8 mouse cellular contexts compared by ENCODE assay signal in genomic region chr9:69431863-69432555, GRCm38 (mm10). TPM values are rescaled to one million over a fixed set of nuclear protein-coding genes. Genes with fewer than 3 reads are reported as not detected.
DNase-seq lines count a peak whose midpoint lies in the region; ATAC-seq and TF ChIP-seq lines count a peak whose summit lies in the region.

No protein-coding gene starts in this region.

- peaks cover 18% of the 10 kb centered on the region for H3K36me3 ChIP-seq in forebrain, embryonic 12.5 days (replicated peaks)
- peaks cover 37% of the 10 kb centered on the region for H3K36me3 ChIP-seq in lung, embryonic 14.5 days (ENCODE audit: insufficient read depth)

- peaks cover 19% of the 10 kb centered on the region for H3K4me1 ChIP-seq in forebrain, embryonic 12.5 days
- no peaks in the 10 kb centered on the region for H3K4me1 ChIP-seq in lung, embryonic 14.5 days (ENCODE audit: insufficient read depth)
- no peaks in the 10 kb centered on the region for H3K4me1 ChIP-seq in cerebellum, adult 2 months (ENCODE audit: control insufficient read depth, insufficient read depth, low read length)

- H3K27ac ChIP-seq in forebrain, embryonic 12.5 days = peak overlapping the region; percentile 66
- H3K27ac ChIP-seq in lung, embryonic 14.5 days (ENCODE audit: low read depth) = peak overlapping the region; percentile 74
- no peak overlapping the region for H3K27ac ChIP-seq in cerebellum, adult 2 months (ENCODE audit: insufficient read depth, low read length)

- no peaks in the 10 kb centered on the region for H3K9me3 ChIP-seq in forebrain, embryonic 12.5 days
- no peaks in the 10 kb centered on the region for H3K9me3 ChIP-seq in lung, embryonic 14.5 days (ENCODE audit: low read depth, low read length)

- no peak overlapping the region for H3K4me3 ChIP-seq in forebrain, embryonic 12.5 days (replicated peaks)
- no peak overlapping the region for H3K4me3 ChIP-seq in lung, embryonic 14.5 days (ENCODE audit: low read depth, low read length)
- H3K4me3 ChIP-seq in cerebellum, adult 2 months (replicated peaks; ENCODE audit: insufficient read depth, low read depth, low read length) = no peak overlapping the region

- DNase-seq in right cerebral cortex, adult 2 months (ENCODE audit: low spot score in 2 of 2) = peak; percentile 12 to 19
- no peak for DNase-seq in right cerebral cortex, postnatal 14 days
- DNase-seq in lung, embryonic 14.5 days = peak; percentile 76
- no peak for DNase-seq in spleen, adult 12 weeks (ENCODE audit: low spot score)
- DNase-seq in cerebellum, adult 2 months = no peak
- DNase-seq in cerebellum, postnatal 36 days = no peak
- DNase-seq in layer of hippocampus, postnatal 25 days (ENCODE audit: extremely low spot score in 1 of 2, low spot score in 1 of 2) = no peak

- no peak for TF ChIP-seq CTCF in lung, embryonic 14.5 days (IDR thresholded peaks at IDR 0.05; ENCODE audit: low read depth)
- no peak for TF ChIP-seq CTCF in cerebellum, adult 2 months (IDR thresholded peaks at IDR 0.05; ENCODE audit: borderline replicate concordance, insufficient read depth, low read depth, low read length)

- H3K4me2 ChIP-seq in forebrain, embryonic 12.5 days = no peak overlapping the region
- H3K4me2 ChIP-seq in lung, embryonic 14.5 days = peak overlapping the region; percentile 41

- H3K27me3 ChIP-seq in forebrain, embryonic 12.5 days = no peaks in the 10 kb centered on the region
- H3K27me3 ChIP-seq in lung, embryonic 14.5 days (ENCODE audit: insufficient read depth, low read length) = no peaks in the 10 kb centered on the region
- H3K27me3 ChIP-seq in cerebellum, adult 2 months (ENCODE audit: control insufficient read depth, insufficient read depth, low read length) = no peaks in the 10 kb centered on the region

- H3K9ac ChIP-seq in forebrain, embryonic 12.5 days = no peak overlapping the region
- no peak overlapping the region for H3K9ac ChIP-seq in lung, embryonic 14.5 days

- no peak for TF ChIP-seq POLR2A in cerebellum, adult 2 months (IDR thresholded peaks at IDR 0.05; ENCODE audit: borderline replicate concordance, insufficient read depth, low read length)

- no peak for ATAC-seq in forebrain, embryonic 12.5 days (ENCODE audit: low FRiP score)
- ATAC-seq in lung, embryonic 14.5 days (ENCODE audit: insufficient read depth) = peak; percentile 74; the same call in 1 of the 2 replicates

- 34% methylated on average over 6 of the region's 6 CpGs for WGBS in forebrain, embryonic 12.5 days
- WGBS in lung, embryonic 14.5 days = 36% methylated on average over 6 of the region's 6 CpGs
- 49% methylated on average over 6 of the region's 6 CpGs for WGBS in cerebellum, adult 2 months

RNA-seq across cellular contexts. Expression of gene Anxa2, which starts 21.4 kb away (rescaled TPM):
- 114 and 160 TPM in 2 replicates for polyA plus RNA-seq in forebrain, embryonic 12.5 days (2016; fragmentation: Nextera tagmentation; extraction: Ambion mirVana)
- 474 and 484 TPM in 2 replicates for polyA plus RNA-seq in lung, embryonic 14.5 days (2014; fragmentation: Nextera tagmentation; extraction: Ambion mirVana)
- 27.8 and 29.1 TPM in 2 replicates for polyA plus RNA-seq in cerebellum, adult 2 months (2012; rRNA removed)
- total RNA-seq in layer of hippocampus, postnatal 25 days (2021) = 1 to 10 TPM; 8.5 to 9.4 TPM

RNA-seq across cellular contexts. Expression of gene Ice2, which starts 34.3 kb away (rescaled TPM):
- 21.1 and 21.3 TPM in 2 replicates for polyA plus RNA-seq in forebrain, embryonic 12.5 days (2016; fragmentation: Nextera tagmentation; extraction: Ambion mirVana)
- 24.0 and 25.0 TPM in 2 replicates for polyA plus RNA-seq in lung, embryonic 14.5 days (2014; fragmentation: Nextera tagmentation; extraction: Ambion mirVana)
- 8.4 and 8.7 TPM in 2 replicates for polyA plus RNA-seq in cerebellum, adult 2 months (2012; rRNA removed)
- total RNA-seq in layer of hippocampus, postnatal 25 days (2021) = 10 to 100 TPM in 1 of 2 experiments, 1 to 10 TPM in 1; 9.8 to 10.9 TPM

Comparison
In these comparisons a context has a peak if more than half of its experiments do, and no peak if none do; other contexts are left out.
1. DNase-seq: peak in right cerebral cortex, adult 2 months (2 of 2) and lung, embryonic 14.5 days (single experiment); none in right cerebral cortex, postnatal 14 days (single experiment), spleen, adult 12 weeks (single experiment), cerebellum, adult 2 months (0 of 2), cerebellum, postnatal 36 days (0 of 2) and layer of hippocampus, postnatal 25 days (0 of 2).